Mouse (Mus musculus) embryonic fibroblast, embryonic 13.5 days (primary cell): Measurements from ENCODE around the gene Lcat.

ENCODE experiments used
- CTCF ChIP-seq: IDR thresholded peaks from 2 replicates; pipeline ENCODE4 v1.5.1; 2011; ENCODE audit warnings: mild to moderate bottlenecking, control low read depth, low read length, moderate library complexity, borderline replicate concordance; ENCODE audit not compliant: insufficient read depth
- POLR2A ChIP-seq: IDR thresholded peaks from 2 replicates; pipeline ENCODE4 v1.6.1; 2011; ENCODE audit warnings: low read depth, mild to moderate bottlenecking, control low read depth, low read length, moderate library complexity

GRCm38 (mm10) chr8:105975363-105975762, 32.2 kb upstream of the Lcat start:
- TF ChIP-seq POLR2A (no peak), CTCF (no peak)
